Mouse (Mus musculus) cerebellum, postnatal 4 days (tissue): Measurements from ENCODE around the gene Gprc5c.
A peak's percentile ranks its signal among the peaks of the same experiment; 100 is the strongest.

Experiments used
- DNase-seq, 2 experiments: peaks; one replicate each; pipeline ENCODE4 v3.0.0; 2022; ENCODE audit warnings: low spot score in 2 of 2, mixed read lengths in 1 of 2

The Gprc5c gene

GRCm38 (mm10) chr11:114850452-114851268, at the start of gene Gprc5c:
TSS of gene Gprc5c (plus strand) at chr11:114851152.
- DNase-seq: peak in 1 of 2 experiments; percentile 27

GRCm38 (mm10) chr11:114801906-114802305, 49.0 kb upstream of the Gprc5c start:
- no peak for DNase-seq

GRCm38 (mm10) chr11:114802540-114803267, 48.2 kb upstream of the Gprc5c start:
- no peak for DNase-seq

- no peak for DNase-seq
Observed at GRCm38 (mm10) chr11:114803990-114804389, 47.0 kb upstream of the Gprc5c start.

GRCm38 (mm10) chr11:114807025-114807424, 43.9 kb upstream of the Gprc5c start:
- no peak for DNase-seq

- no peak for DNase-seq
Observed at GRCm38 (mm10) chr11:114807686-114808427, 43.1 kb upstream of the Gprc5c start.

GRCm38 (mm10) chr11:114809371-114809770, 41.6 kb upstream of the Gprc5c start:
- no peak for DNase-seq

- DNase-seq: no peak
Observed at GRCm38 (mm10) chr11:114810344-114810743, 40.6 kb upstream of the Gprc5c start.

GRCm38 (mm10) chr11:114812731-114813240, 38.2 kb upstream of the Gprc5c start:
- peak; percentile 93 to 97 for DNase-seq

- DNase-seq: no peak
Observed at GRCm38 (mm10) chr11:114814873-114815592, 35.9 kb upstream of the Gprc5c start.

GRCm38 (mm10) chr11:114816934-114817333, 34.0 kb upstream of the Gprc5c start:
- DNase-seq: no peak

GRCm38 (mm10) chr11:114818185-114818584, 32.8 kb upstream of the Gprc5c start:
- no peak for DNase-seq

- DNase-seq: no peak
Observed at GRCm38 (mm10) chr11:114819110-114819509, 31.8 kb upstream of the Gprc5c start.

- DNase-seq: no peak
Observed at GRCm38 (mm10) chr11:114820444-114820843, 30.5 kb upstream of the Gprc5c start.

- DNase-seq: no peak
Observed at GRCm38 (mm10) chr11:114821325-114821724, 29.6 kb upstream of the Gprc5c start.

GRCm38 (mm10) chr11:114822727-114823126, 28.2 kb upstream of the Gprc5c start:
- peak in 1 of 2 experiments; percentile 68 for DNase-seq

- no peak for DNase-seq
Observed at GRCm38 (mm10) chr11:114823199-114823725, 27.7 kb upstream of the Gprc5c start.

- no peak for DNase-seq
Observed at GRCm38 (mm10) chr11:114826686-114827085, 24.3 kb upstream of the Gprc5c start.

GRCm38 (mm10) chr11:114829499-114830432, 21.2 kb upstream of the Gprc5c start:
- peak in 1 of 2 experiments; percentile 37 for DNase-seq

GRCm38 (mm10) chr11:114830433-114830773, 20.5 kb upstream of the Gprc5c start:
- DNase-seq: no peak
